Mouse (Mus musculus) brain, embryonic 14.5 days (tissue): ENCODE measurements around the gene Opcml. TPM values are rescaled to one million over a fixed set of nuclear protein-coding genes. Genes with fewer than 3 reads are reported as not detected.
A peak's percentile ranks its signal among the peaks of the same experiment; 100 is the strongest.

ENCODE experiments used
- DNase-seq: peaks from one replicate; pipeline ENCODE4 v3.0.0-alpha.2; 2011; ENCODE audit warnings: low read depth
- CTCF ChIP-seq: fragments of 200-500 bp; IDR thresholded peaks from 2 replicates; pipeline ENCODE4 v1.5.1; 2012; ENCODE audit warnings: inconsistent platforms, mild to moderate bottlenecking, moderate library complexity, borderline replicate concordance; ENCODE audit not compliant: insufficient read depth, insufficient read length; ENCODE audit errors: extremely low read depth
- POLR2A ChIP-seq: fragments of 200-500 bp; IDR thresholded peaks from 2 replicates; pipeline ENCODE4 v1.6.1; 2012; ENCODE audit warnings: mild to moderate bottlenecking, inconsistent platforms, borderline replicate concordance; ENCODE audit not compliant: poor library complexity, insufficient read depth, insufficient read length, severe bottlenecking; ENCODE audit errors: extremely low read depth
- polyA plus RNA-seq: library from polyadenylated mRNA; depleted of rRNA; stranded (reverse); fragments of >200 nt; gene quantifications from 2 replicates; pipeline ENCODE4 v1.2.3, GENCODE M21; 2012

The Opcml gene
- polyA plus RNA-seq, 1 experiment = 22.0 TPM

DNA sequence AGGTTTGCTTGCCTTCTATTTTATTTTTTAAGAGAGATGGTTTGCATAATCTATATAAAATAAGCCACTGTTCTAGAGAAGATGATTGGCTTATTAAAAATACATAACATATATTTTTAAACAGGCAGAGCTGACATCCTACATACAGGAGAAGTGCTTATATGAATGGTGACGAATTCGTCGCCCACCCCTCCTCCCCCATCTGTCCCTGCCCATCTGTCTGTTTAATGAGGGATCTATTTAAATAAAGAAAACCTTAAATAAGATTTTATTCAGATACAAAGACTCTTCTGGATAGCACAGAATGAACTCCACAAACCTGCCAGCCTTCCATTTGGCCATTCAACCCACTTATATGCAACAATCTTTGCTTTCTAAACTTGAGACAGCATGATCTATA is 872.3 kb downstream of the Opcml start:
- peak; percentile 64 for DNase-seq
- TF ChIP-seq POLR2A = no peak
- TF ChIP-seq CTCF = no peak

DNA sequence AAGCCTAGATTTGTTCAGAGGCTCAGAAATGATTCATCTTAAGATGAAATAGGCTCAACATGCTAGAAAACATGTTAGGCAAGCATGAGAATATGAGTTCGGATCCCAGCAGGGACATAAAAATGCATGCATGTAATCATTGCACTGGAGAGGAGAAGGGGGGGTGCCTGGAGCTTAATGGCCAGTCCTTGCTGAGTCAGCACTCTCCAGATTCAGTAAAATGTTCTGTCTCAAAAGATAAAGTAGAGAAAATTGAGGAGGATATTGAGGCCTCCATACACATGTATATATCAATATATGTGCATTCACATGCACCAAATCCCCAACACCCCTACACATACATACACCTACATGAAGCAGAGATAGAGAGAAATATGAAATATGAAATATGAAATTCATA is 889.7 kb downstream of the Opcml start:
- no peak for TF ChIP-seq CTCF
- TF ChIP-seq POLR2A = no peak
- no peak for DNase-seq

DNA sequence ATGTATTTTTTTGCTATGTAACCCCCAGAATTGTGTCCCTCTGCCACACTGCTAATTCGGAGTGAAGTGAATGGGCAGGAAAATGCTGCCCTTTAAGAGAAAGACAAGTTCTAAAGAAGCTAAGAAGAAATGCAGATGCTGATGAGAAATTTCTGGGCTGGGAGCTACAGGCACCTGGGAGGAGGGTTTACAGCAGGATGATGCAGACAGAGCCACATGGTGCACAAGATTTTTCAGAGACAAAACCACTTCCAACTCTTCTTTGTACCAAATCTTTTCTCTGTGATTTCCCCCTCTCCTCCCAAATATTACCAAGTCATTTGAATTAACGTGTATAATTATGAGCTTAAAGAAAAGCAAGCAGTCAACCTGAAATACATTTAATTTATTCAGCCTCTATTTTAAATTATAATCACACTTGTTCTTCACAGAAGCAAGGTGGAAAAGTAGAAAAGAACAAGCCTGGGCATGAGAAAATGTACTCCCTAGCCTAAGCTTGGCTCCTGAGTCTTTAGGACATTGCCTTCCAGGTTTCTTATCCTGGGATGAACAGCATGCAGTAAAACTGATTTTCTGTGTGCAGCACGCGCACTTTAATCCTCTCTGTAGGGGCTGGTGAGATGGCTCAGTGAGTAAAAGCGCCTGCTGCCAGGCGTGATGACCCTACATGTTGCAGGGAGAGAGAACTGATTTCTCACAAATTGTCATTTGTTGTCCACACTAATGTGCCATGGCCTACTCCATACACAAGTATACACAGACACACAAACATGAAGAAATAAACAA is 890.9 kb downstream of the Opcml start:
- peak; percentile 53 for DNase-seq

GRCm38 (mm10) chr9:28683951-28684470 is 893.4 kb downstream of the Opcml start:
- TF ChIP-seq CTCF = no peak
- TF ChIP-seq POLR2A = no peak

More for the DNA sequence above, 890.9 kb downstream of the Opcml start:
- TF ChIP-seq POLR2A (no peak), CTCF (no peak)

DNA sequence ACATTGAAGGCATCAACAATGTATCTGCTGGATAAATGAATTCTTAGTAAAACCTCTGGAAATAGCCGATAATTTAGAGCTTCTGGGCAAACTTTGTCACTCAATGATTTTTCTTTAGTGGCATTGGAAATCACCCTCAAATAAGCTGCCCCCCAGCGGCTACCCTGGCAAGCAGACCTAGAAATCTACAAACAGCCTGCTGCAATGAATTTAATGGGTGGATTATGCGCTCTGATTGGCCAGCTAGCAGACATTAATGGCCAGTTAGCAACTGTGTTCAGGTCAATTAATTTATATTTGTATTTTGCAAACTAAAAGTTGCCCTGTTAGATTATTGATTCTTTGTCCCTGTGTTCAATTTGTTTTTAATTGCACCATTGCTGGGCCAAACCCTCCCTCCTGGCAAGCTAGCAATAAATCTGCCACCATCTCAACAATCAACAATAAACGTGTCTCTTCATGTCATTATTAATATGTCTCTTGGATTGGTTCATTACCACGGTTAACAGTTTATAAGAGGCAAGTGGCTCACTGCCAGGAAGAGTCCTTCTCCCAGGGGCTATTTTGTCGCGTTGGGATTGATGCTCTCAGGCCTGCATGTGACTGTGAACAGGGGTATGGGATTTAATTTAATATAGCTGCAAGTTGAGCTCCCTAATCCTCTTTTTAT is 896.5 kb downstream of the Opcml start:
- peak; percentile 82 for DNase-seq
- TF ChIP-seq CTCF (no peak), POLR2A (no peak)

More at GRCm38 (mm10) chr9:28683951-28684470, 893.4 kb downstream of the Opcml start:
- peak; percentile 60 for DNase-seq

DNA sequence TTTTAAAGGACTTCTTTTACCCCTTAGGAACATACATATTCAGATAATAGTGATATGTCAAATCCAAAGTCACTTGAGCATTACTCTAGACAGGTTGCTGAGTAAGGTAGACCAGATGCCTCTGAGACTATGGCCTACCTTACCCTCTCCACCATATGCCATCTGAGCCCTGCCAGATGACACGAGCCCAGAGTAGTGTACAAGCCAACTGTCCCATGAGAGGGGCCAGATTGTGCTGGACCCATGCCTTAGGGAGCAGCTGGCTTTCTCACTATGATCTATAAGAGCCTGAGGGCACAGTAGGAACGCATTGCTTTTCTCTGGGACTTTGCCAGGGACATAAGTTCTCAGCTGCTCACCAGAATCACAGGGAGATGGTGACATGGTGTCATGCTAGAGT is 899.6 kb downstream of the Opcml start:
- TF ChIP-seq CTCF (no peak), POLR2A (no peak)
- peak; percentile 76 for DNase-seq

- peak; percentile 24 for DNase-seq
- TF ChIP-seq CTCF (no peak), POLR2A (no peak)
Observed at GRCm38 (mm10) chr9:28705796-28706195, 915.2 kb downstream of the Opcml start.

GRCm38 (mm10) chr9:28714544-28714943 is 924.0 kb downstream of the Opcml start:
- TF ChIP-seq CTCF = no peak
- DNase-seq = no peak

DNA sequence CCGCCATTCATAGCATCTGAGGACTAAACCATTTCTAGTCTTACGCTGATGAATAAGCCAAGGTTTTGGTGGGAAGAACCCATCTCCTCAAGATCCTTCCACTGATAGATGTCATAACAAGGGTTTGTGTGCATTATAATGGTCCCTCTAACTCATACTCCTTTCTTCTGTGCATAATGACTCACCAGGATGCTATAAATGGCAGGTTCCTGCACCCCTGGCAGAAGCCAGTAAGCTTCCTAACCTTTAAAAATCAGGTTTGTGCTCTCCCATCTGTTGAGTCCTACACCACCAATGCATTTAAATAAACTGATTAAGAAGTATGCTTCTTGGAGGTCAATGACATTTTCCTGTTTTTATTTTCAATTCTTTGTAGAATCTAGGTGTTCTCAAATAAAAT is 929.6 kb downstream of the Opcml start:
- TF ChIP-seq CTCF (no peak), POLR2A (no peak)
- DNase-seq = no peak

- no peak for TF ChIP-seq CTCF
- TF ChIP-seq POLR2A = no peak
- no peak for DNase-seq
Observed at GRCm38 (mm10) chr9:28731811-28732602, 941.4 kb downstream of the Opcml start.

- no peak for TF ChIP-seq CTCF
- TF ChIP-seq POLR2A = no peak
- DNase-seq = no peak
Observed at GRCm38 (mm10) chr9:28737955-28738354, 947.4 kb downstream of the Opcml start.
